Mouse (Mus musculus) kidney, postnatal 0 days (tissue): ENCODE data around the gene 1700001P01Rik. TPM values are rescaled to one million over a fixed set of nuclear protein-coding genes. Genes with fewer than 3 reads are reported as not detected.

Source experiments
- ATAC-seq: fragments of 200-750 bp; cut with Nextera tagmentation; replicated peaks from 2 replicates; pipeline ENCODE4 v1.8.0; 2017; ENCODE audit warnings: low read depth, moderate number of reproducible peaks, moderate TSS enrichment, moderate library complexity; ENCODE audit not compliant: low FRiP score
- DNase-seq: peaks from one replicate; pipeline ENCODE4 v3.0.0-alpha.2; 2016; ENCODE audit warnings: low spot score
- H3K27ac ChIP-seq: fragments of 300-500 bp; sonication (generic); 2 replicates; pipeline ENCODE4 v1.5.1; 2014; ENCODE audit warnings: mild to moderate bottlenecking
- H3K27me3 ChIP-seq: fragments of 300-500 bp; sonication (generic); 2 replicates; pipeline ENCODE4 v1.6.1; 2014; ENCODE audit warnings: low read length, mixed read lengths; ENCODE audit not compliant: insufficient read depth
- H3K36me3 ChIP-seq: fragments of 300-500 bp; sonication (generic); 2 replicates; pipeline ENCODE4 v1.6.1; 2014; ENCODE audit warnings: low read length, mixed read lengths; ENCODE audit not compliant: insufficient read depth
- H3K4me1 ChIP-seq: fragments of 300-500 bp; sonication (generic); replicated peaks from 2 replicates; pipeline ENCODE4 v1.6.1; 2014; ENCODE audit warnings: antibody characterized with exemption, low read length, mixed read lengths; ENCODE audit not compliant: insufficient read depth
- H3K4me2 ChIP-seq: fragments of 300-500 bp; sonication (generic); 2 replicates; pipeline ENCODE4 v1.6.1; 2014; ENCODE audit warnings: mild to moderate bottlenecking, low read length, moderate library complexity, mixed read lengths
- H3K4me3 ChIP-seq: fragments of 300-500 bp; sonication (generic); replicated peaks from 2 replicates; pipeline ENCODE4 v1.5.1; 2014; ENCODE audit warnings: low read depth, low read length
- H3K9ac ChIP-seq: fragments of 300-500 bp; sonication (generic); 2 replicates; pipeline ENCODE4 v1.6.1; 2014; ENCODE audit warnings: low read depth, low read length
- H3K9me3 ChIP-seq: fragments of 300-500 bp; sonication (generic); replicated peaks from 2 replicates; pipeline ENCODE4 v1.6.1; 2016; ENCODE audit warnings: low read length, inconsistent platforms, mixed read lengths
- CTCF ChIP-seq: IDR thresholded peaks from 2 replicates; pipeline ENCODE4 v1.5.1; 2016; ENCODE audit warnings: antibody characterized with exemption, low read depth, mild to moderate bottlenecking, moderate library complexity
- WGBS: fragments of 180-500 bp; shearing (Covaris S2); extraction: QIAGEN DNeasy Blood & Tissue Kit; methylation state at CpG from one replicate; pipeline ENCODE4 v1.1.7; 2014; 5-methylcytosine and 5-hydroxymethylcytosine counted together
- polyA plus RNA-seq: library from polyadenylated mRNA; unstranded; fragments of >200 nt; fragmentation: Nextera tagmentation; extraction: Ambion mirVana; gene quantifications from 2 replicates; pipeline ENCODE4 v1.2.1, GENCODE M21; 2015

1700001P01Rik gene
- polyA plus RNA-seq, 1 experiment from 2014 or later, result not detected

- DNase-seq (no peak), ATAC-seq (no peak)
- 0 out of 2 replicates have a peak overlapping the region, but pooled peaks have one; percentile 0 for H3K9ac ChIP-seq
- H3K4me3 ChIP-seq, result no peak overlapping the region
- no peak for TF ChIP-seq CTCF
- peaks cover 24% of the 10 kb centered on the region for H3K36me3 ChIP-seq
- no peak overlapping the region for H3K4me2 ChIP-seq
- no peaks in the 10 kb centered on the region for H3K9me3 ChIP-seq
- H3K4me1 ChIP-seq, result peaks cover 57% of the 10 kb centered on the region
- 71% methylated on average over 5 of the region's 5 CpGs for WGBS
- H3K27ac ChIP-seq, result no peak overlapping the region
- no peaks in the 10 kb centered on the region for H3K27me3 ChIP-seq
These were observed 40.5 kb upstream of the 1700001P01Rik start for GRCm38 (mm10) chr11:97816176-97816575.

GRCm38 (mm10) chr11:97815736-97816135 lies 40.0 kb upstream of the 1700001P01Rik start:
- Histone ChIP-seq H3K9ac (0 out of 2 replicates have a peak overlapping the region, but pooled peaks have one; percentile 0), H3K36me3 (peaks cover 24% of the 10 kb centered on the region), H3K4me3 (no peak overlapping the region), H3K4me2 (no peak overlapping the region), H3K4me1 (peaks cover 60% of the 10 kb centered on the region), H3K9me3 (no peaks in the 10 kb centered on the region), H3K27me3 (no peaks in the 10 kb centered on the region), H3K27ac (no peak overlapping the region)
- ATAC-seq, result no peak
- DNase-seq, result no peak
- WGBS, result 78% methylated on average over 11 of the region's 11 CpGs
- TF ChIP-seq CTCF, result no peak

- Histone ChIP-seq H3K9me3 (no peaks in the 10 kb centered on the region), H3K27me3 (no peaks in the 10 kb centered on the region), H3K4me2 (no peak overlapping the region), H3K27ac (peak overlapping the region; percentile 68), H3K9ac (no peak overlapping the region), H3K4me1 (peaks cover 78% of the 10 kb centered on the region), H3K4me3 (no peak overlapping the region), H3K36me3 (peaks cover 30% of the 10 kb centered on the region)
- no peak for TF ChIP-seq CTCF
- DNase-seq (no peak), ATAC-seq (peak; percentile 44)
- WGBS, result 46% methylated on average over 17 of the region's 17 CpGs
These were observed 38.2 kb upstream of the 1700001P01Rik start for GRCm38 (mm10) chr11:97813746-97814515.

GRCm38 (mm10) chr11:97813085-97813484 lies 37.4 kb upstream of the 1700001P01Rik start:
- 50% methylated on average over 7 of the region's 7 CpGs for WGBS
- H3K4me1 ChIP-seq, result peaks cover 79% of the 10 kb centered on the region
- peaks cover 32% of the 10 kb centered on the region for H3K36me3 ChIP-seq
- H3K9me3 ChIP-seq, result no peaks in the 10 kb centered on the region
- 0 out of 2 replicates have a peak overlapping the region, but pooled peaks have one; percentile 13 for H3K9ac ChIP-seq
- TF ChIP-seq CTCF, result no peak
- H3K27me3 ChIP-seq, result no peaks in the 10 kb centered on the region
- H3K4me2 ChIP-seq, result no peak overlapping the region
- H3K4me3 ChIP-seq, result no peak overlapping the region
- ATAC-seq (no peak), DNase-seq (no peak)
- peak overlapping the region; percentile 68 for H3K27ac ChIP-seq

- no peak overlapping the region for H3K4me3 ChIP-seq
- H3K4me2 ChIP-seq, result peak overlapping the region; percentile 29; the same call in 1 of the 2 replicates
- no peak overlapping the region; the same call in 1 of the 2 replicates for H3K9ac ChIP-seq
- 0 out of 2 replicates have a peak, but pooled peaks have one; percentile 4 for ATAC-seq
- TF ChIP-seq CTCF, result no peak
- peaks cover 28% of the 10 kb centered on the region for H3K36me3 ChIP-seq
- H3K27me3 ChIP-seq, result no peaks in the 10 kb centered on the region
- H3K27ac ChIP-seq, result peak overlapping the region; percentile 68
- H3K9me3 ChIP-seq, result no peaks in the 10 kb centered on the region
- 46% methylated on average over 3 of the region's 3 CpGs for WGBS
- DNase-seq, result no peak
- H3K4me1 ChIP-seq, result peaks cover 79% of the 10 kb centered on the region
These were observed 36.8 kb upstream of the 1700001P01Rik start for GRCm38 (mm10) chr11:97812491-97812921.

GRCm38 (mm10) chr11:97811569-97812362 lies 36.0 kb upstream of the 1700001P01Rik start:
- peaks cover 77% of the 10 kb centered on the region for H3K4me1 ChIP-seq
- ATAC-seq (peak; percentile 61), DNase-seq (no peak)
- no peaks in the 10 kb centered on the region for H3K9me3 ChIP-seq
- H3K4me3 ChIP-seq, result no peak overlapping the region
- no peak for TF ChIP-seq CTCF
- 42% methylated on average over 12 of the region's 13 CpGs for WGBS
- no peaks in the 10 kb centered on the region for H3K27me3 ChIP-seq
- peak overlapping the region; percentile 29; the same call in 1 of the 2 replicates for H3K4me2 ChIP-seq
- peaks cover 28% of the 10 kb centered on the region for H3K36me3 ChIP-seq
- no peak overlapping the region; the same call in 1 of the 2 replicates for H3K9ac ChIP-seq
- H3K27ac ChIP-seq, result peak overlapping the region; percentile 84
